Mouse (Mus musculus) layer of hippocampus, adult 9-10 months (tissue): Measurements from ENCODE around the gene Gm20388.
"Not testable (repeated sequence)": the region's sequence is repeated elsewhere in the genome, so short reads cannot be mapped to it uniquely, and the experiment has no call there.

ENCODE experiments used
- DNase-seq: peaks from one replicate; pipeline ENCODE4 v3.0.0; 2022; ENCODE audit warnings: low spot score

The Gm20388 gene

DNA sequence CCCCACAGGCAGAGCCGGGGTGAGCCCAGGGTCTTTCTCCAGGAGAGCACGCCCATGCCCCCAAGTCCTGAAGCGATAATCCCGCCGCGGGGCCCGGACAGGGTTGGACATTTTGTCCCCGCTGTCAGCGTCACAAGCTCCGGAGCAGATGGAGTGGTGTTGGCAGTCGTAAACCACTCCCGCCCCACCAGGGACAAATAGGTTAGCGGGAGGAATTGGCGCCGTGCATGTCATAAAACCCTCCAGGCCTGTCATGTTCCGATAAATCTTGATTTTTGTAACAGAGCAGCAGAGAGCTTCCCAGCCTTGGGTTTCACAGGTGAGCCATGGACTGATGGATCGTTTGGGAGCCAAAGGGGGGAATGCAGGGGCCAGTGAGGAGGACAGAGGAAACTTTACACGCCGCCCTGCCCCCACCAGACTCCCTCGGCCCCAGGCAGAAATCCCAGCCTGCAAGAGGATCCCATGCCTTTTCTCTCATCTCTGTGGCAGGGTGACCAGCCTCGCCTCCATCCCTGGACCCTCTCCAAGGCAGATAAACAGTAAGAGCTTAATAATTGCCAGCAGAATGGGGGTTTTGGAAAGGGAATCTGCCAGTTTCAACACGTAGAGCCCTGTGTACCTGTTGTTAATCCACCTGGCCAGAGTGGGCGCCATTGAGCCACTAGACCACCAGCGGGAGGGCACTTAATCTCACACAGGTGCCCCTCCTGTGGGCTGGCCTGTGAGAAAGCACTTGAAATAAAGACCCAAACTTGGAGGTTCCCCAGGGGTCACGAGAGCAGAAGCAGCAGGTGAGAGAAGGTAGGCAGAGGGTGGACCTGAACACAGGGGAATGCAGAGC is 1400.6 kb downstream of the Gm20388 start:
- DNase-seq = no peak

DNA sequence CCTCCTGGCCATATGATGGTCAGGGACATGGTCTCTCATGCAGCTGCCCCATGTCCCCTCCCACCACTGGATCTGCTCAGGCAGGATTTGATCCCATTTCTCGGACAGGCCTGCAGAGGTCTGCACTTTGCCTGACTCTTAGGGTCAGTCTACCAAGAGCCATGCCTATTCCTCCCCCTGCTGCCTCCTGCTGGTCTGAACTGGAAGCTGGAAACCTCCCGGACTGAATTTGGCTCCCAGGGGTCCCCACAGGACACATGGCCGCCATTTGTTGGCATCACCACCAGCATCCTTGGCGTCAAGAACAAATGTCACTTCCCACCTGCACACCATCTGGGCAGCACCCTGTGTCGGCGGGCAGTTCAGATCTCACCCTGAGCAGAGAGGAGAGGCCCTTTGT is 1402.8 kb downstream of the Gm20388 start:
- DNase-seq = no peak

DNA sequence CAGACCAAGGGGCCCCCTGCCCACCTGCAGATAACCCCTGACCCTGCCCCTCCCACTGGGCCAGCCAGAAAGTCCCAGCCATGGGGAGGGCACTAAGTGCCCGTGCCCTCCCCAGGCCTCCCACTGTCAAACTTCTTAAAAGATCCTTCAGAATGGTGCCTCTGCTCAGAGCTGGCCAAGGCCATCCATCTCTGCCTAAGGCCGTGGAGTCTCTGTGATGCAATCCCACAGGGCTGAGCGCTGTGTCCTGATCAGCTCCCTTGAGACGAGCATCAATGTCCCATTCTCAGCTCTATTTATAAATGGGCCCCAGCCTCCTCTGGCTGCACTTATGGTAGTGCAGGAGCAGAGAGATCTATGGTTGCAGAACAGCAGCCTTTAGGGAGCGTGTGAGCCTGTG is 1403.4 kb downstream of the Gm20388 start:
- DNase-seq = no peak

DNA sequence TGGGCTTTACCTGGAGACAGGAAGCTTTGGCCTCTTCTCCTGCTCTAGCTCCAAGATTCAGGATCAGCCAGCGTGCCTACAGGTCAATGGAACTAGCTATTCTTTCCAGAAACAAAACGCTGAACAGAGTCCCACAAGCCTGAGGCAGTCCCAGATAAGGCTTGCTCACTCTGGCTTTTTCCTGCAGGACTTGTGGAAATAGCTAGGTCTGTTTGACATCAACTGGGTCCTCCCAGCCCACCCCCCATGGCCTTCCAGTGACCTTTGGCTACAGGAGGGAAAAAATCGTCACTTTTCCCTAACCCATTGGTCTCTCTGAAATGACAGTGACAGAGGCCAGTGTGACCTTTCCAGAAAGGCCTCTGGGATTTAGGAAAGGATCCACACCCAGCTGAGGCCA is 1404.9 kb downstream of the Gm20388 start:
- DNase-seq = no peak

DNA sequence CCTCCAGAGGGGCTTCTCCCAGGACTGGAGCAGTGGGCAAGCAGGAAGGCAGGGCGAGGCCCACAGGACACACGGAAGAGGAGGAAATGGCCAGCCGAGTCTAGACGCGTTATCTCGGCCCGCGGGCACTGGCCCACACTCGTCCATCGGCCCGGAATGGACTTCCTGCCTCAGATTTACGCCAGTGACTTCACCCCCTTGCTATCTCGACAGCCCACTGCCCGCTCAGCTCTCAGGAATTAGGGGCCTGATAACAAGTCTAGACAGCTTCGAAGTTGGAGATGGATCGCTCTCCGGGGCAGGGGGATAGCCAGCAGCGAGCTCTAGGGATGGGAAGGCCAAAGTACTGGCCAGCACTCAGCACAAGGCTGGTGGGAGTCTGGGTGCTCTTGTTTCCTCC is 1405.4 kb downstream of the Gm20388 start:
- no peak for DNase-seq

DNA sequence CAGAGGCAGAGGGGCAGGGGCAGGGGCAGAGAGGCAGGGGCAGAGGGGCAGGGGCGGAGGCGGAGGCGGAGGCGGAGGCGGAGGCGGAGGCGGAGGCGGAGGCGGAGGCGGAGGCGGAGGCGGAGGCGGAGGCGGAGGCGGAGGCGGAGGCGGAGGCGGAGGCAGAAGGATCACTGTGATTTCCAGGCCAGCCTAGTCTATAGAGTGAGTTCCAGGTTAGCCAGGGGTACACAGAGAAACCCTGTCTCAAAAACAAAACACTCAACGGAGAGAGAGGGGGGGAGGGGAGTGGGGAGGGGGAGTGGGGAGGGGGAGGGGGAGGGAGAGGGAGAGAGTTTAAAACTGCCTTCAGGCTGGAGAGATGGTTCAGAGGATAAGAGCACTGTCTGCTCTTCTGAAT is 1408.1 kb downstream of the Gm20388 start:
- not testable (repeated sequence) for DNase-seq

DNA sequence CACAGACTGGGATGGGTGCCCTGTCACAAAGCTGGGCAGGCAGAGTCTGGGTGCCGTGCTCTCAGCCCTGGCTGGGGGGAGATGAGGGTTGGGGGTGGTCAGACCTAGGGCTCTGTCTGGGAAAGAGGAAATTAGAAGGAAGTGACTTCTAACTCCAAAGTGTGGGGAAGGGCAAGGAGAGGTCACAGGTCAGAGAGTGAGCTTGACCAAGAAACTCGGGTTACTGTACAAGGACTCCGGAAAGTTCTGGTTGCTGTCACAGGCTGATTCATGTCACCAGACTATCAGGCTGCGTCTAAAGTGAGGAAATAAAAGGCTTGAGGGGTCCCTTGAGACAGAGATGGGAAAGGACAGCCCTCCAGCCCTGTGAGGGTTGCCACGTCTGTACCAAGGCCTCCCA is 1408.8 kb downstream of the Gm20388 start:
- no peak for DNase-seq

DNA sequence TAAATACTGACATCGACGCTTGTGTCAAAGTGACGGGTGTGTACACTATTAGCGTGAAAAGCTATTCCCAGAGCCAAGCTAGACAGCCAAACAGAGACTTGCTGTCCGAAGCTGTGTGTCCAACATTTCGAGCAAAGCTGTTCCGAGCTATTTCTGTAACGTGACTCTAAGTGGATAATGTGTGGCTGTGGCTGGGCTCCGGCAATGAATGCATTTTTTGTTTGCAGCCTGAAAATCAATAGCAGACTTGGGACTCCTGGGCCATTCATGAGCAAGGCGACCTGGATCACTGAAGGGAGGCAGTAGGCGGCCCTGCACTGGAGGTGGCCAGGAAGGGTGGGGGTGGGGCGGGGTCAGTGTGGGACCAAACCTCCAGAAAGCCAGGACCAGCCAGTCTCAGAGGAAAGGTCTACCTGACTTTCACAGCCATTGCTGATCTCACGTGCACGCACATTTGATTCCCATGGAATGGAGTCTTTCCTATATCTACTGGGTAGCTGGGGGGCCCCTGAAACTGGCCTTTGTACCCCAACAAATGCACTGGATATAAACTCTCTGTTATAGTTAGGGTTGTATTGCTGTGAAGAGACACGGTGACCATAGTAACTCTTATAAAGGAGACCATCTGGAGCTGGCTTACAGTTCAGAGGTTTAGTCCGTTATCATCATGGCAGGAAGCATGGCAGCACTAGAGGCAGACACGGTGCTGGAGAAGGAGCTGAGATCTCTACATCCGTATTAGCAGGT is 1415.7 kb downstream of the Gm20388 start:
- no peak for DNase-seq

DNA sequence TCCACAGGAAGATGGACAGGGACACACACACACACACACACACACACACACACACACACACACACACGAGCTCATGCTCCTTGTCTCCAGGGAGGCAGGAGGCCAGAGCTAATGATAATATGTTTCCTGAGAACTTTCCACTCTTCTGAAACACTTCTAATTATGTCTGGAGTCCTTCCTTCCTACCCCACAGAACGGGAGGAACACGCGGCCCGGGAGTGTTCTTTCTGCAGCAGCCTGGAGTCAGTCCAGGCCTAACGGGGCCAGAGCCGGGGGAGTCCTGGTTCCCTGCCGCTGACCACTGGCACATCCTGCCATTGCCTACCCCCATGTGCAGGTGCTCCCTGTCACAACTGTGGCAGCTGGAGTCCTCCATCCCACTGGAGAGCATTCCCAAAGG is 1421.8 kb downstream of the Gm20388 start:
- no peak for DNase-seq

DNA sequence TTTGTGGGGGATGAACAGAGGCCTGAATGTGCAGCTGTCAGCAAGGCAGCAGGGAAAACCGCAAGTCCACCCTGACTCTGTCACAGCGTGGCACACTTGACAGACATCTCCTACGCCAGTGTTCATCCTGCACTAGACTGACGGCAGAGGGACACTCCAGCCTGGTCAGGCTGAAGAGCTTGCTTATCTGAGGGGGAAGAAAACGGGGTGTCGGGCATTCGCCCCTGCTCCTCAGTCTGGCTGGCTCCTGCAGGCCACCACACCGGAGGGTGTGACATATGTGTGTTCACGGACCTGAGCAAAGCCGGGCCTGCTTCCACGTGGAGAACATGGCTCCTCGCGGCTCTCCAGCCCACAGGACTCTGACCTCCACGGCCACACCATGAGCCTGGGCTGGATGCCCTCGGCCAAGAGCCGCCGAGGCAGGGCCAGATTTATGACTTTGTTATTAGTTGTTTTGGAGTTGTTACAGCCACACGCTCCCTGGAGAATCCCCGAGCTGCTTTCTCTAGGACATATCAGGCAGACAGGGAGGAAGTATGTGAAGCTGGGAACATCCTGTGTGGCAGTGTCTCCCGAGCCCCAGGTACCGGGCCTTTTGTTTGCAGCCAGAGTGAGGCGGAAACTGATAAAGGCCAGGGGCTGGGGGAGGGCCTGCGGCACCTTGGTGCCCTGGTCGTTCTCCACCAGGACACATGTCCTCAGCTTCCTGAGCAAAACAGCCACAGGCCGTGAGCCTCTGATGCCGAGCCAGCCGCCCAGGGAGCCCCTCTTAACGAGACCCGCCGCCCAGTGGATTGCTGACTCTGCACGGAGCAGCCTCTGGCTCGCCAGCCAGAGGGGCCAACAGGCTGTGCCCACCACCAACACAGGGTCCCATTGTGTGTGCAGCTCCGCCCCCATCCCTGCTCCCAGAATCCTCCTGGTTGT is 1424.1 kb downstream of the Gm20388 start:
- no peak for DNase-seq

DNA sequence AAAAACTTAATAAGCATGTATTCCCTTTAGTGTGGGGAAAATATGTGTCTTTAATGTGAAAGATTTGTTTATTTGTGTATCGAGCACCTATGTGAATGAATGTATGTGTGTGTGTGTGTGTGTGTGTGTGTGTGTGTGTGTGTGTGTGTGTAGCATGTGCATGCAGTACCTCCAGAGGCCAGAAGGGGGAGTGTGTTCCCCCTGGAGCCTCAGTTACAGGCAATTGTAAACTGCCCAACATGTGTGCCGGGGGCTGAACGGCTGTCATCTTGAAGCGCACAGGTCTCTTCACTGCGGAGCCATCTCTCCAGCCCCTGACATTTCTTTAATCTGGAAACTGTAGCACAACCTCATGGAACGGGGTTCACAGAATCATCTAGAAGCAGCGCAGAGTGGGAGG is 1425.0 kb downstream of the Gm20388 start:
- DNase-seq = no peak

DNA sequence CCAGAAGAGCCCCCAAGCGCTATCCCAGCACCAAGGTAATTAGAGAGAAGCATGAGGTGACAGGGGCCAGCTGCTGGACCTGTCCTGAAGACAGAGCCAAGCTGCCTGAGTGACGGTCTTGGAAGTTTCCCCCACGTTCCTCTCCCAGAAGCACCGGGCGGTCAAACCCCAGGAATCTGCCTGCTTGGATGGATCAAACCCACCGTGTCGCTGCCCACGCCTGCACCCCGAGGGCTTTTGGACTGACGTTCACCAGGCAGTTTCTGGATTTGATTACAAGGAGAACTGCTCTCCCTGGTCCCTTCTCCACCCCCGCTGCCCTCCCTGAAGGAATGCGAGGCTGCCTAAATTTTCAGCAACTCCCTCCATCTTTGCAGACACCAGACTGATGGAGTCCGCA is 1432.3 kb downstream of the Gm20388 start:
- DNase-seq = no peak

DNA sequence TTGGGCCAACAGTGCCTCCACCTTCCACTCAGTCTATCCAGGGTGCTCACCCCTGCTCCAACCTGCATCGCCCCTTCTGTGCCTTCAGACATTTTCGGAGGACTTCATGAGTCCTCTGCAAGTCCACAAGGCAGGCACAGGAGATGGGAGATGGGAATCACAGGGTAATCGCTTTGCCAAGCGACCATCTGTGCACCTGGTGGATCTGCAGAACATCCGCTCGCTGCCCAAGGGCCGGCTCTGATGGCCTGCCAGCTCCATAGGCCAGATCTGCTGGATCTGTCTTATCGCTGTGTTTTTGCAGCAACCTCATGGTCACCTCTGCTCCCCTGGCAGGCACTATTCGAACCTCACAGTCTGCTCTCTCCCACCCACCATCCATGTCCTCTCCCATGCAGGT is 1433.8 kb downstream of the Gm20388 start:
- DNase-seq = no peak

DNA sequence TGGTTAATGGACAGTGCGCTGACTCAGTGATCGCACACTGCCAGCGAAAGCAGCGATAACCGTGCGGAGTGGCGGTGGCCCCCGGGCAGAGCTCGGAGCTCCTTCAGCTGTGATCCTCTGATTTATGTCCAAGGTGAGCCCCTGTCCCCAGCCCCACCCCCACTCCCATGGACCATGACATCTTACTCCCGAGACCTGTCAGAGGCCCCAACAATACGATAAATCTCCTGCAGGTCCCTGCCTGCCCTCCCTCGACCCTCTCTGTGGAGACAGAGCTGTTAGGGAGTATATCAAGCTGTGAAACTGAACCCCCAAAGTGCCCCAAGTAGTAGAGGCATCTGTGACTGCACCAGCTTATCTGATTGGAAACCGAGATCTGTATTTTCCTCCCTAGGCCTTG is 1435.5 kb downstream of the Gm20388 start:
- no peak for DNase-seq

DNA sequence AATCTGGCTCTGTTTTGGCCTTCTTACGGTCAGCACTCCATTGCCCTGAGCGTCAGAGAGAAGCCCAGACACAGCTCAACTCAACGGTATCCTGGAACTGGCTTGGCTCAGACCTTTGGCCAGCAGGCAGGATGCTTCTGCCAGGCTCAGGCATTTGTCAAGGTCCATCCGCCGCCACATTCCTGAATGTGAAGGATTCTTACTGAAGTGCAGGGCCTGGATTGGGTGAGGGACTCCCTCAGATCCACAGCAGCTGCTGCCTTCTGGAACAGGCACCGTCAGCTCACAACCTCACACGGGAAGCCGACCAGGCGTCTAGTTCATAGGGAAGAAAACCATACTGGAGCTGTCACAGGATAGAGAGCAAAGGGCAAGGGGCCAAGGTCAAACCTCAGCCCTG is 1436.2 kb downstream of the Gm20388 start:
- no peak for DNase-seq

DNA sequence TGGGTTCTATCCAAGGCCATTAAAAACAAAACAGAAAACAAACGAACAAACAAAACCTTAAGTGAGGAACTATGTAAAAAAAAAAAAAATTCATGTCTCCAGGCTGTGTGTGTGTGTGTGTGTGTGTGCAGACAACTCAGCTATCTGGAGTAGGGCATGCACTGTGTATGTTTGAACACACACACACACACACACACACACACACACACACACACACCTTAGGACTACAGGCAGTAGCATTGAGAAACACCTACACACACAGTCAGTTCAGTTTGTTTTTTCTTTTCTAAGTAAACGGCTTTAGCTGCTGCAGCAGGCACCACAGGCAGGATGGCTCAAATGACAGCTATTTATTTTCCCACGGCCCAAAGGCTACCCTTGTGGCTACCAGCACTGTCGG is 1438.4 kb downstream of the Gm20388 start:
- no peak for DNase-seq

DNA sequence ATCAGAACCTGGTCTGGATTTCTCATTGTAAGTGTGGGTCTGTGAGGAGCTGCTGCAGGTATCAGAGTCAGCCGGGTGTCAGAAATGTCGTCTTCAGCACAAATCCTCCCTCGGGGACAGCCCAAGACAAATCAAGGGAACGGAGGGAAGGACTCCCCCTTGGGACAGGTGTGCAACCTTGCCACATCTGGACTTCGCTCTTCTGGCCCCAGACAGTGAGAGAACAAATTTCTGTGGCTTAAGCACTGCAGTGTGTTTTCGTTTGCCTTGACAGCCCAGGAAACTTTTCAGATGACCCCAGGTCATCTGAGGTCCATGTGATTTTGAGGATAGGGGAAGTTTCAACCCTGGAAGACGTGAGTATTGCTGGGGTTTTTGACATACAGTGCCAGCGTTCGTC is 1440.2 kb downstream of the Gm20388 start:
- DNase-seq = no peak

DNA sequence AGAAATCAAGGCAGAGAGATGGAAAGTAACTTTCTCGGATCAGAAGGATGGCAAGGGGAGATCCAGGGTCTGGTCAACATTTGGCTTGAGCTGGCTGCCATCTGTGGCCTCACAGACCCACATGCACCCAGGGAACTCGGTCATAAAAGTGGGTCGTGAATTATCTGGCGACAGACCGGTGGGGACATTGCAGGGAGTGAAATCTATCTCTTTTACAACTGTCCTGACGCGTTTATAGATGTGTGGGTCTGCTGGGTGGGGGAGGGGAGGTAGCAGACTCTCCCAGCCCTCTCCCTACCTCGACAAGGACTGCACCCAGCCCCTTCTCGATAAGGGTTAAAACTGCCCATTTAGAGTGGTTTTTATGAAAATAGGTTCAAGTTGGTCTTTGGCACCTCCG is 1444.2 kb downstream of the Gm20388 start:
- DNase-seq = no peak

DNA sequence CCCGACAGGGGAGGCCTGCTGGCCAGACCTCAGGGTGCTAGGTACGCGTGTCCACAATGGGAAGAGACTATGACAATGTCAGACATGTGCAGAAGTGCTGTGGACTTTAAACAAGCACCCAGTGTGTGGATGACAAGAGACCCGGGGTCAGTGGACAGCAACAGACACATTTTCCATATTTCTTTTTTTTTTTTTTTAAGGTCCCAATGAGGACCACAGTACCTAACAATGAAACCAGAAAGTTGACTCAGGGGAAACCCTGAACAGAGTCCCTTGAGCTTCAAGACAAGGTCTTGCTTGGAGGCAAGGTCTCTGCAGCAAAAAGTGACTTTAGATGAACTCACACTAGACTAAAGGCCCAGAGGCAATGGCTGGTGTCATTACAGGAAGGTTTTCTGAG is 1446.8 kb downstream of the Gm20388 start:
- DNase-seq = no peak

DNA sequence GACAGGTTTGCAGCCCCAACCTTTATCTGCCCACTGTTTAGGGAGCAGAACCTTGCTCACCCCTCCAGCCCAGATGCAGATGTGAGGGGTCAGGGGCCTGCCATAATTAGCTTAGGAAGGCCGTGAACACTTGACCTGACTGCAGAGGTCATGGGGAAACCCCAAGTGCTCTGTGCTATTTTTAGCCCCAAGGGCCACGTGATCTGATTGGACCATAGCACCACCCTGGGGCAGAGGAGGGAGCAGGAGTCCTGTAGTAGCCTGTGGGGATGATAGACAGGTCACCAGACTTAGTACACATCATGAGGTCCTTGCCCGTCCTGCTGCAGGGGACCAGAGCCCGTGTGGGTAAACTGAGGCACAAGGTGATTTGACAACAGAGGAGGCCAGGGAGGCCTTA is 1448.0 kb downstream of the Gm20388 start:
- no peak for DNase-seq

DNA sequence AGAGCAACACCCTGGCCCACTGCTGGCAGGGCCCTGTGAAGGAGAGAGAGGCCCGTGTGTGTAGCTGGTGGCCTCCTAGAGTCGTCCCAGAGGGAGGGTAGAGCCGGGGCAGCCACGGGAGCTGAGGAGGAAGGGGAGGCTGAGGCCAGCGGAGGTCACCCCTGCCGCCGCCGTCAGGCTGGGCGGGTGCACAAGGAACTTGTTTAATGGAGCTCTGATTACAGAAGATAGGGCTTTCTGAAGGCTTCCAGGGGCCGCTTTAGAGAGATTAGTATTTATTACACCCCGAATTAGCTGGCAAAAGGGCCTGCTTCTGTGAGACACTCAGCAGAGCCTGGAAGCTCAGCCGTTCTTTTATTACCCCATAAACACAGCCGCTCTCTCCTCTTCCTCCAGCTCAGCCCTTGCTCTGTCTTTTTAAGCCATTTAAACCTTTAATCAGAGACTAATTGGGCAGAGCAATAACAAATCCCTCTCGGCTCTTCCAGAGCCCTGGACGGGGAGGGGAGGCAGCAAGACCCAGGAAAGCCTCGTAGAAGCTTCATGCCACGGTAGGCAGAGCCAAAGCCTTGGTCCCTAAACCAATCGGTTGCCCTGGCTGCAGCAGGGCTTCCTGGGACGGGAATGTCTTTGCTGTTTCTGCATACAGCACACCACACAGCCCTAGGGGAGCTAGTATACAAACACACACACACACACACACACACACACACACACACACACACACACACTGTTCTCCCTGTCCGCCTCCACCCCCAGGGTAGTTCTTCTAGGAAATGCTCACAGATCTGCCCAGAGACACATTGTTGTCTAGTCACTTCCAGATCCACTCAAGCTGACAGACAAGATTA is 1448.7 kb downstream of the Gm20388 start:
- DNase-seq = no peak

DNA sequence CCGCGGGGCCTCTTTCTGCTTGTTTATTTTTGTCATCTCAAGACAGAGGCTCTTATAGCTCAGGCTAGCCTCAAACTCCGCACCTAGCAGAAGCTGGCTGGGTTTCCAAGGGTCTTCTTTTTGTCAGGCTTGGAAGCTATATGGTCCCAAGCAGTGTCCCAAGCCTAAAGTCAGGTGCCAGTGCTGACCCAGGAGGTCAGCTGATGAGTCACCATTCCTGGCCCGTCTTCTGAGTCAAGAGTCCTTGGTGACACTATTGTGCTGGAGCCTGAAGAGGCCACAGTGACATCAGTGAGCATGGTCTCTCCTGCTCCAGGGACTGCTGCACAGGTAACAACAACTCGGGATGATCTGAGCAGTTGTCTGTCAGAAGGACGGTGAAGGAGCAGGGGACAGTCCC is 1449.4 kb downstream of the Gm20388 start:
- no peak for DNase-seq
